Mouse (Mus musculus) NIH3T3 (cell line): ENCODE results near the gene Ankmy2.
"Not testable (repeated sequence)": the region's sequence is repeated elsewhere in the genome, so short reads cannot be mapped to it uniquely, and the experiment has no call there.

Source experiments
- DNase-seq: peaks from one replicate; pipeline ENCODE4 v3.0.0-alpha.2; 2012; ENCODE audit warnings: low read depth

Ankmy2 gene

GRCm38 (mm10) chr12:36157638-36158308, 859 bp downstream of the Ankmy2 start, which contains the start of gene Bzw2:
Gene Bzw2, minus strand, starts transcription at chr12:36158080.
- DNase-seq: peak; percentile 84

GRCm38 (mm10) chr12:36164126-36164791, 7.3 kb downstream of the Ankmy2 start:
- DNase-seq: no peak

- no peak for DNase-seq
Observed at GRCm38 (mm10) chr12:36165299-36165698, 8.4 kb downstream of the Ankmy2 start.

GRCm38 (mm10) chr12:36177227-36177626, 20.3 kb downstream of the Ankmy2 start:
- no peak for DNase-seq

GRCm38 (mm10) chr12:36182570-36182969, 25.7 kb downstream of the Ankmy2 start:
- DNase-seq: no peak

GRCm38 (mm10) chr12:36187081-36187480, 30.2 kb downstream of the Ankmy2 start:
- no peak for DNase-seq

GRCm38 (mm10) chr12:36189610-36190009, 32.7 kb downstream of the Ankmy2 start:
- no peak for DNase-seq

GRCm38 (mm10) chr12:36190343-36190742, 33.4 kb downstream of the Ankmy2 start:
- no peak for DNase-seq

- DNase-seq: no peak
Observed at GRCm38 (mm10) chr12:36194976-36195375, 38.1 kb downstream of the Ankmy2 start.

- DNase-seq: not testable (repeated sequence)
Observed at GRCm38 (mm10) chr12:36205579-36206119, 48.7 kb downstream of the Ankmy2 start.

- peak; percentile 59 for DNase-seq
Observed at GRCm38 (mm10) chr12:36207072-36207799, 50.3 kb downstream of the Ankmy2 start.

GRCm38 (mm10) chr12:36207800-36208148, 50.9 kb downstream of the Ankmy2 start:
- no peak for DNase-seq

GRCm38 (mm10) chr12:36208456-36208855, 51.5 kb downstream of the Ankmy2 start:
- no peak for DNase-seq

GRCm38 (mm10) chr12:36210096-36210495, 53.2 kb downstream of the Ankmy2 start:
- no peak for DNase-seq

GRCm38 (mm10) chr12:36214389-36215148, 57.7 kb downstream of the Ankmy2 start:
- no peak for DNase-seq

- DNase-seq: peak; percentile 83
Observed at GRCm38 (mm10) chr12:36215149-36215480, 58.2 kb downstream of the Ankmy2 start.

GRCm38 (mm10) chr12:36216230-36216629, 59.3 kb downstream of the Ankmy2 start:
- no peak for DNase-seq

- no peak for DNase-seq
Observed at GRCm38 (mm10) chr12:36216905-36217304, 60.0 kb downstream of the Ankmy2 start.

- DNase-seq: no peak
Observed at GRCm38 (mm10) chr12:36224392-36224791, 67.5 kb downstream of the Ankmy2 start.

- no peak for DNase-seq
Observed at GRCm38 (mm10) chr12:36231386-36231785, 74.5 kb downstream of the Ankmy2 start.

- DNase-seq: peak; percentile 14
Observed at GRCm38 (mm10) chr12:36241171-36241570, 84.3 kb downstream of the Ankmy2 start.
